Comparison of ENCODE assay signal across 14 mouse cellular contexts in genomic region chr14:30559321-30559850, GRCm38 (mm10). TPM values are rescaled to one million over a fixed set of nuclear protein-coding genes. Genes with fewer than 3 reads are reported as not detected.
DNase-seq lines count a peak whose midpoint lies in the region; ATAC-seq lines count a peak whose summit lies in the region.
"Had no signal": no experiment of that assay in that cellular context is flagged by ENCODE, and none has a peak within 500 bp of the region (broad histone marks: within the 10 kb centered on the region; RNA-seq: fewer than 3 reads in every experiment).

No protein-coding gene starts in this region.

- H3K27me3 ChIP-seq in kidney, embryonic 15.5 days = no peaks in the 10 kb centered on the region
- H3K27me3 ChIP-seq in embryonic facial prominence, embryonic 15.5 days = no peaks in the 10 kb centered on the region
- H3K27me3 ChIP-seq: embryonic facial prominence, embryonic 13.5 days; heart, embryonic 15.5 days; neural tube, embryonic 13.5 days had no signal

- H3K27ac ChIP-seq in kidney, embryonic 15.5 days = no peak overlapping the region
- H3K27ac ChIP-seq in embryonic facial prominence, embryonic 15.5 days (replicated peaks) = no peak overlapping the region
- H3K27ac ChIP-seq: embryonic facial prominence, embryonic 13.5 days; heart, embryonic 15.5 days; liver, embryonic 14.5 days; neural tube, embryonic 13.5 days had no signal

- ATAC-seq in kidney, embryonic 15.5 days (replicated peaks; ENCODE audit: low FRiP score) = no peak
- ATAC-seq in embryonic facial prominence, embryonic 15.5 days (ENCODE audit: insufficient number of reproducible peaks, low FRiP score, low TSS enrichment, low read depth) = peak; percentile 26; the same call in 1 of the 2 replicates
- ATAC-seq in inflammation-experienced regulatory T-cells, adult 6 months = no peak
- ATAC-seq: CD4-positive, CD25-positive, alpha-beta regulatory T cell, adult 4 months had no signal

- DNase-seq in kidney, adult 18-20 months = peak; percentile 56
- peak; percentile 70 for DNase-seq in brain, adult 2 months (ENCODE audit: low read depth, low spot score)
- peak; percentile 77 to 81 for DNase-seq in kidney, postnatal 36 days
- DNase-seq in thymus, postnatal 4 days = no peak
- DNase-seq in layer of hippocampus, postnatal 25 days (ENCODE audit: extremely low spot score in 1 of 2, low spot score in 1 of 2) = no peak
- DNase-seq: right cerebral cortex, postnatal 25 days had no signal

- H3K36me3 ChIP-seq in kidney, embryonic 15.5 days = peaks cover 83% of the 10 kb centered on the region
- peaks cover 57% of the 10 kb centered on the region for H3K36me3 ChIP-seq in embryonic facial prominence, embryonic 15.5 days

- WGBS in kidney, embryonic 15.5 days = 75% methylated on average over 17 of the region's 17 CpGs
- 76% methylated on average over 17 of the region's 17 CpGs for WGBS in embryonic facial prominence, embryonic 15.5 days

- no peak overlapping the region for H3K9ac ChIP-seq in kidney, embryonic 15.5 days
- H3K9ac ChIP-seq in embryonic facial prominence, embryonic 15.5 days = no peak overlapping the region
- H3K9ac ChIP-seq: embryonic facial prominence, embryonic 13.5 days; heart, embryonic 15.5 days; liver, embryonic 14.5 days; neural tube, embryonic 13.5 days had no signal

- H3K4me1 ChIP-seq in kidney, embryonic 15.5 days = peaks cover 26% of the 10 kb centered on the region
- H3K4me1 ChIP-seq in embryonic facial prominence, embryonic 15.5 days = 0 out of 2 replicates have a peak, but pooled peaks cover 9% of the 10 kb centered on the region

- no peaks in the 10 kb centered on the region for H3K9me3 ChIP-seq in kidney, embryonic 15.5 days (replicated peaks)
- H3K9me3 ChIP-seq in embryonic facial prominence, embryonic 15.5 days (replicated peaks) = no peaks in the 10 kb centered on the region
- H3K9me3 ChIP-seq: embryonic facial prominence, embryonic 13.5 days; heart, embryonic 15.5 days; neural tube, embryonic 13.5 days had no signal

- no peak overlapping the region for H3K4me3 ChIP-seq in kidney, embryonic 15.5 days (replicated peaks)
- H3K4me3 ChIP-seq in embryonic facial prominence, embryonic 15.5 days (replicated peaks) = no peak overlapping the region
- H3K4me3 ChIP-seq: embryonic facial prominence, embryonic 13.5 days; heart, embryonic 15.5 days; neural tube, embryonic 13.5 days had no signal

- no peak overlapping the region for H3K4me2 ChIP-seq in kidney, embryonic 15.5 days
- no peak overlapping the region for H3K4me2 ChIP-seq in embryonic facial prominence, embryonic 15.5 days (replicated peaks)
- H3K4me2 ChIP-seq: embryonic facial prominence, embryonic 13.5 days; heart, embryonic 15.5 days; neural tube, embryonic 13.5 days had no signal

RNA-seq across cellular contexts. Expression of gene Tkt, which starts 11.2 kb away (rescaled TPM):
- 275 and 297 TPM in 2 replicates for polyA plus RNA-seq in kidney, embryonic 15.5 days (2015; fragmentation: Nextera tagmentation; extraction: Ambion mirVana)
- 197 and 204 TPM in 2 replicates for polyA plus RNA-seq in embryonic facial prominence, embryonic 15.5 days (2015; fragmentation: Nextera tagmentation; extraction: Ambion mirVana)
- 100 to 1,000 TPM; 203 to 235 (median 209) TPM for polyA plus RNA-seq in inflammation-experienced regulatory T-cells, adult 6 months (2017; shearing (Covaris generic))
- total RNA-seq in layer of hippocampus, postnatal 25 days (2021) = 100 to 1,000 TPM; 159 to 182 TPM

Comparison
In these comparisons a context has a peak if more than half of its experiments do, and no peak if none do; other contexts are left out.
1. DNase-seq: peak in kidney, adult 18-20 months (single experiment), brain, adult 2 months (single experiment) and kidney, postnatal 36 days (2 of 2); none in thymus, postnatal 4 days (single experiment) and layer of hippocampus, postnatal 25 days (0 of 2).